Comparison of ENCODE assay signal across 9 mouse cellular contexts in genomic region chr10:14048322-14048915, GRCm38 (mm10).
DNase-seq lines count a peak whose midpoint lies in the region; ATAC-seq lines count a peak whose summit lies in the region.
"Had no signal": no experiment of that assay in that cellular context is flagged by ENCODE, and none has a peak within 500 bp of the region (broad histone marks: within the 10 kb centered on the region; RNA-seq: fewer than 3 reads in every experiment).

No protein-coding gene starts in this region.

- no peak overlapping the region for H3K4me3 ChIP-seq in embryonic facial prominence, embryonic 14.5 days (ENCODE audit: low read depth, low read length)
- no peak overlapping the region for H3K4me3 ChIP-seq in neural tube, embryonic 15.5 days (replicated peaks)
- H3K4me3 ChIP-seq: liver, embryonic 13.5 days had no signal

- H3K9ac ChIP-seq in embryonic facial prominence, embryonic 14.5 days (ENCODE audit: low read depth, low read length): no peak overlapping the region
- H3K9ac ChIP-seq in neural tube, embryonic 15.5 days (replicated peaks): no peak overlapping the region
- H3K9ac ChIP-seq: liver, embryonic 13.5 days had no signal

- H3K27me3 ChIP-seq in embryonic facial prominence, embryonic 14.5 days (replicated peaks; ENCODE audit: control insufficient read depth, insufficient read depth, low read length): no peaks in the 10 kb centered on the region
- H3K27me3 ChIP-seq in neural tube, embryonic 15.5 days (replicated peaks): no peaks in the 10 kb centered on the region
- H3K27me3 ChIP-seq: liver, embryonic 13.5 days had no signal

- 48% methylated on average over 5 of the region's 5 CpGs for WGBS in embryonic facial prominence, embryonic 14.5 days
- WGBS in neural tube, embryonic 15.5 days: 68% methylated on average over 5 of the region's 5 CpGs

- peak overlapping the region; percentile 35; the same call in 1 of the 2 replicates for H3K27ac ChIP-seq in embryonic facial prominence, embryonic 14.5 days (replicated peaks; ENCODE audit: low read depth, low read length)
- no peak overlapping the region for H3K27ac ChIP-seq in neural tube, embryonic 15.5 days (replicated peaks)
- H3K27ac ChIP-seq: liver, embryonic 13.5 days had no signal

- intact Hi-C loops in heart, postnatal 25 days (cut with DNase I): loop anchor here (5.0 kb wide), 2 partner anchors 39 to 81 kb away; partner anchors contain the start of gene Hivep2

- no peaks in the 10 kb centered on the region for H3K36me3 ChIP-seq in embryonic facial prominence, embryonic 14.5 days (ENCODE audit: control insufficient read depth, insufficient read depth, low read length)
- H3K36me3 ChIP-seq in neural tube, embryonic 15.5 days: no peaks in the 10 kb centered on the region
- H3K36me3 ChIP-seq: liver, embryonic 13.5 days had no signal

- peak; percentile 48; the same call in 1 of the 2 replicates for ATAC-seq in embryonic facial prominence, embryonic 14.5 days (ENCODE audit: low read depth)
- ATAC-seq in neural tube, embryonic 15.5 days (ENCODE audit: low FRiP score): no peak

- H3K4me1 ChIP-seq in embryonic facial prominence, embryonic 14.5 days (ENCODE audit: control insufficient read depth, insufficient read depth, low read length): peaks cover 33% of the 10 kb centered on the region
- H3K4me1 ChIP-seq in neural tube, embryonic 15.5 days: peaks cover 34% of the 10 kb centered on the region

- no peaks in the 10 kb centered on the region for H3K9me3 ChIP-seq in embryonic facial prominence, embryonic 14.5 days (ENCODE audit: control insufficient read depth, low read length)
- H3K9me3 ChIP-seq in neural tube, embryonic 15.5 days (replicated peaks): no peaks in the 10 kb centered on the region
- H3K9me3 ChIP-seq: liver, embryonic 13.5 days had no signal

- no peak overlapping the region for H3K4me2 ChIP-seq in embryonic facial prominence, embryonic 14.5 days (ENCODE audit: low read depth, low read length)
- H3K4me2 ChIP-seq in neural tube, embryonic 15.5 days: no peak overlapping the region
- H3K4me2 ChIP-seq: liver, embryonic 13.5 days had no signal

- DNase-seq in gastrocnemius, postnatal 25 days: peak; percentile 46
- no peak for DNase-seq in gastrocnemius, postnatal 10 days
- DNase-seq in MN1 (ENCODE audit: low spot score): peak; percentile 67
- DNase-seq in embryonic facial prominence, embryonic 14.5 days (ENCODE audit: low spot score): peak; percentile 70
- peak; percentile 54 for DNase-seq in heart, postnatal 25 days (ENCODE audit: low spot score)
- no peak for DNase-seq in urinary bladder, adult 2 months (ENCODE audit: low spot score)
- no peak for DNase-seq in yolk sac, embryonic 10.5 days (ENCODE audit: low spot score)
- DNase-seq: liver, embryonic 13.5 days had no signal

Comparison
In these comparisons a context has a peak if more than half of its experiments do, and no peak if none do; other contexts are left out.
1. DNase-seq: peak in gastrocnemius, postnatal 25 days (single experiment), MN1 (single experiment), embryonic facial prominence, embryonic 14.5 days (single experiment) and heart, postnatal 25 days (single experiment); none in gastrocnemius, postnatal 10 days (single experiment), urinary bladder, adult 2 months (single experiment) and yolk sac, embryonic 10.5 days (single experiment).